Mouse (Mus musculus): ENCODE results near the gene Gm21244. TPM values are rescaled to one million over a fixed set of nuclear protein-coding genes. Genes with fewer than 3 reads are reported as not detected.

The Gm21244 gene
- not detected in 2 replicates for polyA plus RNA-seq (2015; fragmentation: Nextera tagmentation; extraction: Ambion mirVana)

DNA sequence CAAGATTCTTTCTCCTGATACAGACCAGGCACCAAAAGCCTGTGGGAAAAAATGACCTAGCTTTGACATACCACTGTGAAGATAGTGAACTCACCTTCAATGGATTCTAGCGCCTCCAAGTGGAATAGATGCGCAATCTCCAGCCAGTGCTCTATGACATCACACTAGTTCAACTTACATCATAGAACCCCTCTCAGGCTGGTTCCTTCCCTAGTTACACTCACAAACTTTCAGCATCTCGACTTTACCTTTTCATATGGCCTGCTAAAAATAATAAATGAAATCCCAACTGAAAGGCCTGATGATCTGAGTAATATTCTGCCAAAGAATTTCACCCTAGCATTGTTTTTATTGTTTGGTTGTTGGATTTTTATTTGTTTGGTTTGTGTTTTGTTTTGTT lies at the start of gene Gm21244:
Gene Gm21244 (minus strand): TSS at position 101 of the 400 bp plus-strand sequence.

Other genes with a start within 250 kb of the Gm21244 start
- gene Gm28998, start 84.5 kb upstream of the Gm21244 start, polyA plus RNA-seq (2015; fragmentation: Nextera tagmentation; extraction: Ambion mirVana), result not detected in 2 replicates
- not detected in 2 replicates for gene Gm21788, start 235.7 kb upstream of the Gm21244 start, polyA plus RNA-seq (2015; fragmentation: Nextera tagmentation; extraction: Ambion mirVana)

Data from spleen, postnatal 0 days (tissue).